Mouse (Mus musculus) liver, adult 2 months (tissue): ENCODE measurements around the gene Hapln4.

Experiments
- CTCF ChIP-seq: fragments of 200-500 bp; IDR thresholded peaks from 2 replicates; pipeline ENCODE4 v1.5.1; 2011; ENCODE audit warnings: low read depth, low read length, control low read depth
- POLR2A ChIP-seq: fragments of 200-500 bp; IDR thresholded peaks from 2 replicates; pipeline ENCODE4 v1.6.1; 2011; ENCODE audit warnings: low read length, control low read depth; ENCODE audit not compliant: insufficient read depth; ENCODE audit errors: extremely low read depth

GRCm38 (mm10) chr8:70087237-70087636, 4.0 kb downstream of the Hapln4 start:
- TF ChIP-seq CTCF (no peak), POLR2A (no peak)
